Mouse (Mus musculus): ENCODE data around the gene Teddm2.

DNA sequence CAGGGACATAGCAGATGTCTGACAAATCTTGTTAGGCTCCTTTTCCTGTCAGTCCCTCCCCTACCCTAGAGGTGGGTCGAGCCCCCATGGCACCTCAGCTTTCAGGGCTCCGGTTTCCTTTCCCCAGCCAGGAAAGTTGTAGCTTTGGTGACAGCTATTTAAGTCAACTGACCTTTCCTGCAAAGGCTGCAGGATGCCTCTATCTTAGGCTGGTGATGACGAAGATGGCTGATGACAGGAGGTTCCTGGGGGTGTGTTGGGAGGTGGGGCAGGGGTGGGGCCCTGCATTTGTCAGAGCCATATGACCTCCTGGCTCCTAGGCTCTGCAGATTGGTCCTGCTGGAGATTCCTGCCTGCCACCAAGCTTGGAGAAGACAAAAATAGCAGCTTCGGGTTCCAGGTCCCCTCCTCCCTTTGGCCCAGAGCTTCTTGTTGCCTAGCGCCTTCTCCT lies 22.6 kb upstream of the Teddm2 start:
- TF ChIP-seq CTCF (IDR thresholded peaks at IDR 0.05; ENCODE audit: low read depth) (no peak), EP300 (IDR thresholded peaks at IDR 0.05; ENCODE audit: low read depth) (no peak)

Measured in liver, postnatal 0 days (tissue).